Comparison of ENCODE assay signal across 11 mouse cellular contexts in genomic region chr2:22620978-22621827, GRCm38 (mm10). TPM values are rescaled to one million over a fixed set of nuclear protein-coding genes. Genes with fewer than 3 reads are reported as not detected.
DNase-seq lines count a peak whose midpoint lies in the region; ATAC-seq and TF ChIP-seq lines count a peak whose summit lies in the region.
"Had no signal": no experiment of that assay in that cellular context is flagged by ENCODE, and none has a peak within 500 bp of the region (broad histone marks: within the 10 kb centered on the region; RNA-seq: fewer than 3 reads in every experiment).

No protein-coding gene starts in this region.

- H3K4me2 ChIP-seq in heart, embryonic 15.5 days, result peak overlapping the region; percentile 79; the same call in 1 of the 2 replicates
- peak overlapping the region; percentile 64 for H3K4me2 ChIP-seq in embryonic facial prominence, embryonic 14.5 days (ENCODE audit: low read depth, low read length)
- no peak overlapping the region for H3K4me2 ChIP-seq in limb, embryonic 14.5 days (replicated peaks; ENCODE audit: low read depth, low read length, severe bottlenecking)

- no peak for DNase-seq in heart, postnatal 14 days
- no peak for DNase-seq in embryonic facial prominence, embryonic 14.5 days (ENCODE audit: low spot score)
- DNase-seq in limb, embryonic 14.5 days (ENCODE audit: low spot score), result no peak
- no peak for DNase-seq in B cell, adult 2 months
- DNase-seq in kidney, postnatal 14 days, result no peak
- DNase-seq in lung, postnatal 36 days, result no peak
- DNase-seq: adrenal gland, adult 8-10 months had no signal

- H3K4me1 ChIP-seq in heart, embryonic 15.5 days (replicated peaks), result peaks cover 31% of the 10 kb centered on the region
- peaks cover 68% of the 10 kb centered on the region for H3K4me1 ChIP-seq in E14TG2a.4 (replicated peaks; ENCODE audit: low read depth, low read length)
- 0 out of 2 replicates have a peak, but pooled peaks cover 9% of the 10 kb centered on the region for H3K4me1 ChIP-seq in embryonic facial prominence, embryonic 14.5 days (ENCODE audit: control insufficient read depth, insufficient read depth, low read length)
- H3K4me1 ChIP-seq in limb, embryonic 14.5 days (ENCODE audit: control insufficient read depth, insufficient read depth, low read length), result peaks cover 14% of the 10 kb centered on the region

- intact Hi-C loops in heart, postnatal 14 days (cut with DNase I), result no loop called here

- H3K27ac ChIP-seq in heart, embryonic 15.5 days, result no peak overlapping the region
- no peak overlapping the region for H3K27ac ChIP-seq in embryonic facial prominence, embryonic 14.5 days (replicated peaks; ENCODE audit: low read depth, low read length)
- no peak overlapping the region for H3K27ac ChIP-seq in limb, embryonic 14.5 days (replicated peaks; ENCODE audit: low read depth, low read length)

- no peak overlapping the region for H3K9ac ChIP-seq in heart, embryonic 15.5 days
- H3K9ac ChIP-seq in embryonic facial prominence, embryonic 14.5 days (ENCODE audit: low read depth, low read length), result no peak overlapping the region
- H3K9ac ChIP-seq in limb, embryonic 14.5 days (ENCODE audit: low read depth, low read length, severe bottlenecking), result no peak overlapping the region

- peaks cover 91% of the 10 kb centered on the region for H3K27me3 ChIP-seq in heart, embryonic 15.5 days
- H3K27me3 ChIP-seq in E14TG2a.4 (ENCODE audit: insufficient read depth, low read length), result peaks cover 89% of the 10 kb centered on the region
- peaks cover 85% of the 10 kb centered on the region for H3K27me3 ChIP-seq in embryonic facial prominence, embryonic 14.5 days (replicated peaks; ENCODE audit: control insufficient read depth, insufficient read depth, low read length)
- H3K27me3 ChIP-seq in limb, embryonic 14.5 days (ENCODE audit: control insufficient read depth, insufficient read depth, low read length), result peaks cover 86% of the 10 kb centered on the region
- H3K27me3 ChIP-seq: CH12.LX had no signal

- H3K36me3 ChIP-seq in heart, embryonic 15.5 days, result no peaks in the 10 kb centered on the region
- no peaks in the 10 kb centered on the region for H3K36me3 ChIP-seq in E14TG2a.4 (ENCODE audit: insufficient read depth, low read length)
- no peaks in the 10 kb centered on the region for H3K36me3 ChIP-seq in embryonic facial prominence, embryonic 14.5 days (ENCODE audit: control insufficient read depth, insufficient read depth, low read length)
- no peaks in the 10 kb centered on the region for H3K36me3 ChIP-seq in limb, embryonic 14.5 days (ENCODE audit: control insufficient read depth, insufficient read depth, low read length)

- no peak for TF ChIP-seq POLR2A in limb, embryonic 14.5 days (IDR thresholded peaks at IDR 0.05; ENCODE audit: borderline replicate concordance, extremely low read depth, insufficient read depth, insufficient read length)

- ATAC-seq in heart, embryonic 15.5 days (replicated peaks; ENCODE audit: insufficient number of reproducible peaks, insufficient read depth, low FRiP score, low read depth), result no peak
- 0 out of 2 replicates have a peak, but pooled peaks have one; percentile 1 for ATAC-seq in embryonic facial prominence, embryonic 14.5 days (ENCODE audit: low read depth)
- no peak for ATAC-seq in limb, embryonic 14.5 days (ENCODE audit: low FRiP score, low read depth)

- WGBS in heart, embryonic 15.5 days, result 3% methylated on average over 20 of the region's 20 CpGs
- WGBS in embryonic facial prominence, embryonic 14.5 days, result 3% methylated on average over 20 of the region's 20 CpGs
- 3% methylated on average over 20 of the region's 20 CpGs for WGBS in limb, embryonic 14.5 days

- no peaks in the 10 kb centered on the region for H3K9me3 ChIP-seq in heart, embryonic 15.5 days (replicated peaks)
- H3K9me3 ChIP-seq in E14TG2a.4 (ENCODE audit: low read length), result no peaks in the 10 kb centered on the region
- H3K9me3 ChIP-seq in embryonic facial prominence, embryonic 14.5 days (ENCODE audit: control insufficient read depth, low read length), result no peaks in the 10 kb centered on the region
- H3K9me3 ChIP-seq in limb, embryonic 14.5 days (ENCODE audit: control insufficient read depth, low read length), result no peaks in the 10 kb centered on the region

- peak overlapping the region; percentile 47 for H3K4me3 ChIP-seq in heart, embryonic 15.5 days
- peak overlapping the region; percentile 77 for H3K4me3 ChIP-seq in E14TG2a.4 (replicated peaks; ENCODE audit: low read length)
- H3K4me3 ChIP-seq in embryonic facial prominence, embryonic 14.5 days (ENCODE audit: low read depth, low read length), result peak overlapping the region; percentile 40; the same call in 1 of the 2 replicates
- H3K4me3 ChIP-seq in limb, embryonic 14.5 days (replicated peaks; ENCODE audit: low read length), result 0 out of 2 replicates have a peak overlapping the region, but pooled peaks have one; percentile 35

- no peak for TF ChIP-seq CTCF in E14TG2a.4 (conservative IDR thresholded peaks at IDR 0.05; ENCODE audit: low read length)

RNA-seq across cellular contexts. Expression of gene Gad2, which starts 0.8 kb away (rescaled TPM):
- 0.37 and 0.53 TPM in 2 replicates for polyA plus RNA-seq in heart, embryonic 15.5 days (2015; fragmentation: Nextera tagmentation; extraction: Ambion mirVana)
- not detected for total RNA-seq in heart, postnatal 14 days (2021)
- 0.22 and 0.68 TPM in 2 replicates for polyA plus RNA-seq in embryonic facial prominence, embryonic 14.5 days (2014; fragmentation: Nextera tagmentation; extraction: Ambion mirVana)
- 0.13 and 0.38 TPM in 2 replicates for polyA plus RNA-seq in limb, embryonic 14.5 days (2012; rRNA removed)
- polyA plus RNA-seq in limb, embryonic 14.5 days (2014; fragmentation: Nextera tagmentation; extraction: Ambion mirVana), result 0.08 and 0.10 TPM in 2 replicates
- polyA plus RNA-seq: liver, embryonic 16.5 days had no signal
